In the genomic region with DNA sequence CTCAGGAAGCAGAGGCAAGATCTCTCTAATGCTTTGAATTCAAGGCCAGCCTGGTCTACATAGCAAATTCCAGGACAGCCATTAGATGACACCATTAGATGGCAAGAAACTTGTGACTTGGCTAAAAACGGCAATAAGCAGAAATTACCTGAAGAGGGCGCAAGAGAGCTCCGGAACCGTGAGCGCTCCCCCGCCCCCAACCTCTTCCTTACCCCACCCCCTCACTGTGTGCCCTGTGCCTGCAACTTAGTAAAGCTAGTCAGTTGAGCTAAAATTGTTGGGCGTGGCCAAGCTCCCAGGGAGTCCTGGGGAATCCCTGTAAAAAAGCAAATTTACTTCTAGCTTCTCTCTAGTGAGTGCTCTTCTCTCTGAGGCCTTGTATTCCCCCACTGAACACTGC, we compare ENCODE assay signal across 8 mouse cellular contexts. TPM values are rescaled to one million over a fixed set of nuclear protein-coding genes. Genes with fewer than 3 reads are reported as not detected.
DNase-seq lines count a peak whose midpoint lies in the region; ATAC-seq lines count a peak whose summit lies in the region.

No protein-coding gene starts in this region.

- no peak overlapping the region for H3K4me2 ChIP-seq in forebrain, embryonic 11.5 days (ENCODE audit: low read depth, low read length, severe bottlenecking)
- no peak overlapping the region for H3K4me2 ChIP-seq in forebrain, embryonic 12.5 days

- H3K27me3 ChIP-seq in forebrain, embryonic 11.5 days (ENCODE audit: control insufficient read depth, insufficient read depth, low read length) = no peaks in the 10 kb centered on the region; the same call in 1 of the 2 replicates
- H3K27me3 ChIP-seq in forebrain, embryonic 12.5 days = peaks cover 63% of the 10 kb centered on the region

- H3K4me1 ChIP-seq in forebrain, embryonic 11.5 days (replicated peaks; ENCODE audit: control insufficient read depth, insufficient read depth, low read length) = no peaks in the 10 kb centered on the region
- H3K4me1 ChIP-seq in forebrain, embryonic 12.5 days = peaks cover 4% of the 10 kb centered on the region; the same call in 1 of the 2 replicates

- peak; percentile 51; the same call in 1 of the 2 replicates for ATAC-seq in forebrain, embryonic 11.5 days (replicated peaks; ENCODE audit: low FRiP score)
- ATAC-seq in forebrain, embryonic 12.5 days (ENCODE audit: low FRiP score) = no peak
- peak; percentile 49 for ATAC-seq in common myeloid progenitor, adult 5-6 weeks (replicated peaks; ENCODE audit: low read depth, poor library complexity, severe bottlenecking)

- no peaks in the 10 kb centered on the region for H3K36me3 ChIP-seq in forebrain, embryonic 11.5 days (ENCODE audit: control insufficient read depth, insufficient read depth, low read length)
- H3K36me3 ChIP-seq in forebrain, embryonic 12.5 days (replicated peaks) = no peaks in the 10 kb centered on the region
- H3K36me3 ChIP-seq in macrophage (ENCODE audit: inconsistent target) = no peaks in the 10 kb centered on the region

- H3K79me2 ChIP-seq in macrophage (ENCODE audit: inconsistent target) = no peaks in the 10 kb centered on the region

- H3K4me3 ChIP-seq in forebrain, embryonic 11.5 days (ENCODE audit: low read depth, low read length) = no peak overlapping the region
- no peak overlapping the region for H3K4me3 ChIP-seq in forebrain, embryonic 12.5 days (replicated peaks)
- no peak overlapping the region for H3K4me3 ChIP-seq in macrophage (ENCODE audit: inconsistent target)

- no peak overlapping the region for H3K9ac ChIP-seq in forebrain, embryonic 11.5 days (ENCODE audit: low read length)
- no peak overlapping the region for H3K9ac ChIP-seq in forebrain, embryonic 12.5 days

- DNase-seq in forebrain, embryonic 11.5 days (ENCODE audit: low spot score) = peak; percentile 77
- peak; percentile 69 for DNase-seq in R1 (ENCODE audit: low read depth, low spot score)
- DNase-seq in heart, postnatal 25 days (ENCODE audit: low spot score) = peak; percentile 40
- DNase-seq in layer of hippocampus, postnatal 14 days (ENCODE audit: low spot score in 2 of 2) = peak; percentile 19 to 41
- DNase-seq in spleen, postnatal 4 days (ENCODE audit: low spot score in 2 of 2) = peak; percentile 71 to 84

- H3K27ac ChIP-seq in forebrain, embryonic 11.5 days (ENCODE audit: low read depth, low read length) = no peak overlapping the region
- H3K27ac ChIP-seq in forebrain, embryonic 12.5 days = no peak overlapping the region
- peak overlapping the region; percentile 40 for H3K27ac ChIP-seq in macrophage

- H3K9me3 ChIP-seq in forebrain, embryonic 11.5 days (ENCODE audit: control insufficient read depth, low read length) = no peaks in the 10 kb centered on the region
- no peaks in the 10 kb centered on the region for H3K9me3 ChIP-seq in forebrain, embryonic 12.5 days

- 18% methylated on average over 7 of the region's 7 CpGs for WGBS in forebrain, embryonic 11.5 days
- WGBS in forebrain, embryonic 12.5 days = 13% methylated on average over 7 of the region's 7 CpGs
- WGBS in macrophage (ENCODE audit: missing documents) = 23% methylated on average over 7 of the region's 7 CpGs

- intact Hi-C loops in heart, postnatal 25 days (cut with DNase I) = loop anchor here (2.0 kb wide), 2 partner anchors 39 to 97 kb away; partner anchors contain the start of gene Tsc22d3

RNA-seq across cellular contexts. Expression of gene Prps1, which starts 47.5 kb away (rescaled TPM):
- 81.5 and 89.5 TPM in 2 replicates for polyA plus RNA-seq in forebrain, embryonic 11.5 days (2014; fragmentation: Nextera tagmentation; extraction: Ambion mirVana)
- polyA plus RNA-seq in forebrain, embryonic 12.5 days (2016; fragmentation: Nextera tagmentation; extraction: Ambion mirVana) = 67.4 and 70.9 TPM in 2 replicates
- 64.7 and 68.9 TPM in 2 replicates for total RNA-seq in common myeloid progenitor, adult 5-6 weeks (2017)
- total RNA-seq in heart, postnatal 25 days (2021) = 10 to 100 TPM; 27.8 to 28.0 TPM
- 10 to 100 TPM; 58.7 to 66.4 TPM for total RNA-seq in layer of hippocampus, postnatal 14 days (2021)
- total RNA-seq in macrophage (2018; cell fraction: chromatin; rRNA removed) = 1 to 10 TPM in 11 of 26 experiments, under 1 TPM in 7, not detected in 8; 0.41 to 5.4 (median 1.2) TPM
- 1 to 10 TPM; 3.2 to 6.3 (median 5.4) TPM for total RNA-seq in macrophage (2018; cell fraction: cytosol; rRNA removed)
- 1 to 10 TPM in 21 of 26 experiments, under 1 TPM in 5; 0.58 to 6.1 (median 1.7) TPM for total RNA-seq in macrophage (2018; cell fraction: nucleus; rRNA removed)
- polyA plus RNA-seq in macrophage (2018) = 4.6 to 17.2 TPM (median 6.0 TPM) in 3 replicates
